ENCODE assay signal across 20 mouse cellular contexts in genomic region chr15:79997988-79998387, GRCm38 (mm10). TPM values are rescaled to one million over a fixed set of nuclear protein-coding genes. Genes with fewer than 3 reads are reported as not detected.
DNase-seq lines count a peak whose midpoint lies in the region; ATAC-seq and TF ChIP-seq lines count a peak whose summit lies in the region.
"Had no signal": no experiment of that assay in that cellular context is flagged by ENCODE, and none has a peak within 500 bp of the region (broad histone marks: within the 10 kb centered on the region; RNA-seq: fewer than 3 reads in every experiment).

No protein-coding gene starts in this region.

- 0 out of 2 replicates have a peak overlapping the region, but pooled peaks have one; percentile 5 for H3K9ac ChIP-seq in limb, embryonic 13.5 days
- no peak overlapping the region for H3K9ac ChIP-seq in lung, embryonic 15.5 days
- H3K9ac ChIP-seq: embryonic facial prominence, embryonic 12.5 days; forebrain, embryonic 13.5 days; forebrain, embryonic 15.5 days had no signal

- no peaks in the 10 kb centered on the region for H3K36me3 ChIP-seq in limb, embryonic 13.5 days
- H3K36me3 ChIP-seq in limb, embryonic 10.5 days, result no peaks in the 10 kb centered on the region
- no peaks in the 10 kb centered on the region for H3K36me3 ChIP-seq in lung, embryonic 15.5 days
- H3K36me3 ChIP-seq: embryonic facial prominence, embryonic 10.5 days; embryonic facial prominence, embryonic 12.5 days; forebrain, embryonic 15.5 days had no signal

- no peaks in the 10 kb centered on the region for H3K4me1 ChIP-seq in limb, embryonic 13.5 days
- no peaks in the 10 kb centered on the region for H3K4me1 ChIP-seq in limb, embryonic 10.5 days
- no peaks in the 10 kb centered on the region for H3K4me1 ChIP-seq in lung, embryonic 15.5 days
- peaks cover 7% of the 10 kb centered on the region for H3K4me1 ChIP-seq in lung, adult 2 months (ENCODE audit: control insufficient read depth, insufficient read depth, low read length)
- H3K4me1 ChIP-seq: forebrain, embryonic 13.5 days had no signal

- no peak overlapping the region for H3K27ac ChIP-seq in limb, embryonic 13.5 days
- no peak overlapping the region for H3K27ac ChIP-seq in limb, embryonic 10.5 days
- H3K27ac ChIP-seq in lung, embryonic 15.5 days, result 0 out of 2 replicates have a peak overlapping the region, but pooled peaks have one; percentile 1
- H3K27ac ChIP-seq: embryonic facial prominence, embryonic 10.5 days; embryonic facial prominence, embryonic 12.5 days; forebrain, embryonic 13.5 days; forebrain, embryonic 15.5 days had no signal

- no peak for TF ChIP-seq POLR2A in lung, adult 2 months (IDR thresholded peaks at IDR 0.05; ENCODE audit: borderline replicate concordance, extremely low read depth, low read depth, low read length)

- no peak for ATAC-seq in limb, embryonic 13.5 days (ENCODE audit: low FRiP score, low read depth)
- ATAC-seq in lung, embryonic 15.5 days (ENCODE audit: borderline replicate concordance, extremely low read depth, low FRiP score, low TSS enrichment), result no peak
- ATAC-seq: forebrain, embryonic 13.5 days; forebrain, embryonic 15.5 days had no signal

- no peaks in the 10 kb centered on the region for H3K9me3 ChIP-seq in limb, embryonic 13.5 days
- H3K9me3 ChIP-seq in limb, embryonic 10.5 days (replicated peaks), result no peaks in the 10 kb centered on the region
- H3K9me3 ChIP-seq in lung, embryonic 15.5 days, result no peaks in the 10 kb centered on the region
- H3K9me3 ChIP-seq: embryonic facial prominence, embryonic 10.5 days; embryonic facial prominence, embryonic 12.5 days; forebrain, embryonic 13.5 days; forebrain, embryonic 15.5 days had no signal

- TF ChIP-seq CTCF in lung, adult 2 months (IDR thresholded peaks at IDR 0.05; ENCODE audit: insufficient read depth, low read length), result no peak

- H3K4me3 ChIP-seq in limb, embryonic 13.5 days, result no peak overlapping the region
- H3K4me3 ChIP-seq in limb, embryonic 10.5 days, result no peak overlapping the region
- no peak overlapping the region for H3K4me3 ChIP-seq in lung, embryonic 15.5 days
- no peak overlapping the region for H3K4me3 ChIP-seq in lung, adult 2 months (replicated peaks; ENCODE audit: extremely low read depth, low read depth, low read length)
- H3K4me3 ChIP-seq: embryonic facial prominence, embryonic 10.5 days; embryonic facial prominence, embryonic 12.5 days; forebrain, embryonic 13.5 days; forebrain, embryonic 15.5 days had no signal

- WGBS in limb, embryonic 13.5 days, result 63% methylated on average over 3 of the region's 3 CpGs
- 78% methylated on average over 3 of the region's 3 CpGs for WGBS in limb, embryonic 10.5 days
- 40% methylated on average over 3 of the region's 3 CpGs for WGBS in lung, embryonic 15.5 days
- 44% methylated on average over 3 of the region's 3 CpGs for WGBS in lung, adult 2 months

- DNase-seq in limb, embryonic 10.5 days (ENCODE audit: low spot score), result no peak
- no peak for DNase-seq in lung, postnatal 4 days
- DNase-seq in lung, postnatal 25 days (ENCODE audit: low spot score), result peak; percentile 59
- DNase-seq in lung, adult 2 months, result no peak
- peak; percentile 53 for DNase-seq in lung, postnatal 36 days
- no peak for DNase-seq in kidney, adult 9 months
- DNase-seq: adrenal gland, adult 8-10 months; adrenal gland, postnatal 14 days; adrenal gland, postnatal 36 days; cerebellum, adult 11-12 months; cerebellum, adult 2 months; cerebellum, adult 9-10 months; cerebellum, postnatal 10 days; cerebellum, postnatal 25 days had no signal

- no peaks in the 10 kb centered on the region for H3K27me3 ChIP-seq in limb, embryonic 13.5 days
- 0 out of 2 replicates have a peak, but pooled peaks cover 3% of the 10 kb centered on the region for H3K27me3 ChIP-seq in limb, embryonic 10.5 days (ENCODE audit: low read depth, poor library complexity, severe bottlenecking)
- H3K27me3 ChIP-seq in lung, embryonic 15.5 days, result no peaks in the 10 kb centered on the region
- H3K27me3 ChIP-seq: embryonic facial prominence, embryonic 12.5 days; forebrain, embryonic 13.5 days; forebrain, embryonic 15.5 days had no signal

- no peak overlapping the region for H3K4me2 ChIP-seq in limb, embryonic 13.5 days (replicated peaks)
- no peak overlapping the region for H3K4me2 ChIP-seq in lung, embryonic 15.5 days
- H3K4me2 ChIP-seq: embryonic facial prominence, embryonic 12.5 days; forebrain, embryonic 13.5 days; forebrain, embryonic 15.5 days had no signal

RNA-seq across cellular contexts. Expression of gene Pdgfb, which starts 16.8 kb away (rescaled TPM):
- polyA plus RNA-seq in limb, embryonic 13.5 days (2015; fragmentation: Nextera tagmentation; extraction: Ambion mirVana), result 3.0 and 3.2 TPM in 2 replicates
- 1.5 and 2.0 TPM in 2 replicates for polyA plus RNA-seq in limb, embryonic 10.5 days (2016; fragmentation: Nextera tagmentation; extraction: Ambion mirVana)
- polyA plus RNA-seq in lung, embryonic 15.5 days (2015; fragmentation: Nextera tagmentation; extraction: Ambion mirVana), result 8.4 TPM in 2 replicates
- 138 and 155 TPM in 2 replicates for polyA plus RNA-seq in lung, adult 2 months (2012; rRNA removed)

RNA-seq across cellular contexts. Expression of gene Cbx7, which starts 27.1 kb away (rescaled TPM):
- polyA plus RNA-seq in limb, embryonic 13.5 days (2015; fragmentation: Nextera tagmentation; extraction: Ambion mirVana), result 1.8 and 2.2 TPM in 2 replicates
- 1.1 and 1.3 TPM in 2 replicates for polyA plus RNA-seq in limb, embryonic 10.5 days (2016; fragmentation: Nextera tagmentation; extraction: Ambion mirVana)
- polyA plus RNA-seq in lung, embryonic 15.5 days (2015; fragmentation: Nextera tagmentation; extraction: Ambion mirVana), result 2.4 and 2.8 TPM in 2 replicates
- 72.5 and 75.9 TPM in 2 replicates for polyA plus RNA-seq in lung, adult 2 months (2012; rRNA removed)

Comparison
In these comparisons a context has a peak if more than half of its experiments do, and no peak if none do; other contexts are left out.
1. DNase-seq: peak in lung, postnatal 25 days (single experiment) and lung, postnatal 36 days (single experiment); none in limb, embryonic 10.5 days (single experiment), lung, postnatal 4 days (0 of 2), lung, adult 2 months (single experiment) and kidney, adult 9 months (single experiment).
2. RNA of gene Pdgfb, which starts 16.8 kb away (polyA plus RNA-seq): 138 to 155 TPM in lung, adult 2 months; 8.4 TPM in lung, embryonic 15.5 days, 3.0 to 3.2 TPM in limb, embryonic 13.5 days and 1.5 to 2.0 TPM in limb, embryonic 10.5 days; every median in the first group is over 10 times any median in the second.
3. RNA of gene Cbx7, which starts 27.1 kb away (polyA plus RNA-seq): 72.5 to 75.9 TPM in lung, adult 2 months; 2.4 to 2.8 TPM in lung, embryonic 15.5 days, 1.8 to 2.2 TPM in limb, embryonic 13.5 days and 1.1 to 1.3 TPM in limb, embryonic 10.5 days; every median in the first group is over 10 times any median in the second.